Mouse (Mus musculus): ENCODE results near the gene Rest.

GRCm38 (mm10) chr5:77265081-77265670, at the start of gene Rest:
- no peak for TF ChIP-seq CTCF (IDR thresholded peaks at IDR 0.05; ENCODE audit: insufficient read depth, low read length)
- peak; percentile 46; the same call in 1 of the 2 replicates for TF ChIP-seq POLR2A (IDR thresholded peaks at IDR 0.05; ENCODE audit: borderline replicate concordance, extremely low read depth, low read depth, low read length)
